Mouse (Mus musculus) 3134 (cell line): Measurements from ENCODE around the gene Pkd1.

ENCODE experiments used
- DNase-seq: peaks from one replicate; pipeline ENCODE4 v3.0.0-alpha.2; 2011; ENCODE audit warnings: low spot score; ENCODE audit not compliant: insufficient read length; ENCODE audit errors: extremely low read depth

The Pkd1 gene

GRCm38 (mm10) chr17:24597989-24598388, 48.4 kb downstream of the Pkd1 start:
- no peak for DNase-seq

- DNase-seq = no peak
Observed at GRCm38 (mm10) chr17:24600502-24600901, 50.9 kb downstream of the Pkd1 start.

GRCm38 (mm10) chr17:24603961-24604360, 54.3 kb downstream of the Pkd1 start:
- no peak for DNase-seq

DNA sequence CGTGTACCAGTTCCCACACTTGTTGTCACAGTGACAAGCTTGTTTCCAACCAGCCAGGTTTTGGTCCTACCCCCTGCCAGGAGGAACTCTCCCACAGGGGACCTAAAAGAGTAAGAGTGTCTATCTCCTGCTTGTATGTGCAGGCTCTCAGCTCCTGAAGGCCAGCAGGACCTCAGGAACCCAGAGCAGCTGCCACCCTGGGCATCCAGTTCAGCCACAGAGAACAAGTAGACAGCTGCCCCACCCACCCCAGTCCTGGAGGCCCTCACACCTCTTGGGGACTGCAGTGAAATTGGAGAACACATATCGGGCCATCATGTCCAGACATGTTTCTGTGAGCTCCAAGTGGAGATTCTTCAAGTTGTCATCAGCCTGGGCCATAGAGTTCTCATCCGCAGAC, 54.9 kb downstream of the Pkd1 start:
- DNase-seq = no peak

- DNase-seq = no peak
Observed at GRCm38 (mm10) chr17:24608370-24608769, 58.7 kb downstream of the Pkd1 start.

DNA sequence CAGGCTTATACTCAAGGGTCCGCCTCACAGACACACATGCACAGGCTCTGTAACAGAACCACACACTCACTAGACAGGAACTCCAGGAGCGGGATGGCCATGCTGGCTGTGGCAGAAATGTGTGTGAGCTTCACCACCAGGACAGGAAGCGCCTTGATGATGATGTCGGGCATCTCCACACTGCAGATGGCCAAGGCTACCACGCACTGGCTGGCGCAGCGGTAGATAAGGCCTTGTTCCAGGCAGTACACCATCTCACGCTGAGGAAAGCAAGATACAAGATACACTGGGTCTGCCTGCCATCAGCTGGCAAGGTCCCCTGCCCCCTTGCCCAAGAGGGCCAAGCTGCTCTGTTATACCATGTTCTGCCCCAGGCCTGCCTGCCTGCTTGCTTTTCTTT, 59.2 kb downstream of the Pkd1 start:
- DNase-seq = no peak

- DNase-seq = no peak
Observed at GRCm38 (mm10) chr17:24610711-24611110, 61.1 kb downstream of the Pkd1 start.

DNA sequence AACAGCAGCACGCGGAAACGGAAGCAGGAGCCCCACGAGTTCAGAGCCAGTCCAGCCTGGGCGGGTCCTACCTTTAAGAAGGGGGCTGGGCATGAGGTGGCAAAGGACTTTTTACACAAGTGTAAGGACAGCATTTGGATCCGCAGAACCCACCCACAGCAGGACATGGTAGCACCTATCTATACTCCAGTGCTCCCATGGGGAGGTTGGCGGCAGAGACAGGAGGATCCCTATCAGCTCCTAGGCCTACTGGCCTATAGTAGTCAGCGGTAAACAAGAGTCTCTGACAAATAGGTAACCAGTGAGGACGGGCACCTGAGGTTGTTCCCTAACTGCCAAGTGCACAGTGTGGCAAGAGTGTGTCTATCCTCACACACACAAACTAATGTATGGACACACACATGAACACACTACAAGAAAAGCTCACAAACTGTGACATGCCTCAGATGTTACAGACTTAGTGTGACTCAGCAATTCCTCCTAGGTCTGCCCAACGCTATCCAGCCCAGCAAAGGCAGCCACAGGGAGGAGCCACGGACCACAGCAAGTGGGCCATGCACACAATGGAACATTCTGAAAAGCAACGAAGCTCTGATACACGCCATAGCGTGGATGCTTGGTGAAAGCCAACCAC, 68.0 kb downstream of the Pkd1 start:
- peak; percentile 59 for DNase-seq

DNA sequence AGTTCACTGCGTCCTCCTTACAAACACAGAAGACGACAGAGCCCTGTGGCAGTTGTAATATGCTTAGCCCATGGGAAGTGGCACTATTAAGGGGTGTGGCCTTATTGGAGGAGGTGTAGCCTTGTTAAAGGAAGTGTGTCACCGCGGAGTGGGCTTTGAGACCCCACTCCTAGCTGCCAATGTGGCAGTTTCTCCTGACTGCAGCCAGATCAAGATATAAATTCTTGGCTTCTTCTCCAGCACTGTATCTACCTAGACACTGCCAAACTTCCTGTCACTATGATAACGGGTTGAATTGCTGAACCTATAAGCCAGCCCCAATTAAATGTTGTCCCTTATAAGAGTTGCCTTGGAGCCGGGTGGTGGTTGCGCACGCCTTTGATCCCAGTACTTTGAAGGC, 75.8 kb downstream of the Pkd1 start:
- no peak for DNase-seq

DNA sequence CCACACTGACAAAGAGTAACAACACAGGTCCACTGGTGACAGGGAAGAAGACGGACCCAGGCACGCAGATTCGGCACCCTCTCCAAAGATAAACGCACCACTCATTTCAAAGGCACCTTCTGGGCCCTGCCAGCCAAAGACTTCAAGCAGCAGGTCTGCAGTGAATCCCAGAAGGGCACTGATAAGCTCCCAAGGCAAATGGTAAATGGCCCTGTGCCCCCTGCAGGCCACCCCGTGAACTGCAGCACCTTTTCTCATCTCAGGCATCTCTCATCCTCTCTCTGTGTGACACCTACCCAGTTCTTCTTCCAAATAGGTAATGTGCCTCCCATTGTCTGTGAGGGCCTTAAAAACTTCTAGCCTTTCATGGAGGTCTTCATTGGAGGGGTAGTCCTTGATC, 79.0 kb downstream of the Pkd1 start:
- no peak for DNase-seq

GRCm38 (mm10) chr17:24630072-24630471, 80.4 kb downstream of the Pkd1 start:
- no peak for DNase-seq

- DNase-seq = peak; percentile 90
Observed at GRCm38 (mm10) chr17:24632167-24632812, 82.7 kb downstream of the Pkd1 start, which contains the start of the genes Tsc2 and Nthl1. TSS of gene Tsc2 (minus strand) at chr17:24632630. TSS of gene Nthl1 (plus strand) at chr17:24632680.

- no peak for DNase-seq
Observed at GRCm38 (mm10) chr17:24632813-24633449, 83.3 kb downstream of the Pkd1 start.

GRCm38 (mm10) chr17:24633831-24634230, 84.2 kb downstream of the Pkd1 start:
- DNase-seq = no peak

GRCm38 (mm10) chr17:24635024-24635423, 85.4 kb downstream of the Pkd1 start:
- DNase-seq = no peak

DNA sequence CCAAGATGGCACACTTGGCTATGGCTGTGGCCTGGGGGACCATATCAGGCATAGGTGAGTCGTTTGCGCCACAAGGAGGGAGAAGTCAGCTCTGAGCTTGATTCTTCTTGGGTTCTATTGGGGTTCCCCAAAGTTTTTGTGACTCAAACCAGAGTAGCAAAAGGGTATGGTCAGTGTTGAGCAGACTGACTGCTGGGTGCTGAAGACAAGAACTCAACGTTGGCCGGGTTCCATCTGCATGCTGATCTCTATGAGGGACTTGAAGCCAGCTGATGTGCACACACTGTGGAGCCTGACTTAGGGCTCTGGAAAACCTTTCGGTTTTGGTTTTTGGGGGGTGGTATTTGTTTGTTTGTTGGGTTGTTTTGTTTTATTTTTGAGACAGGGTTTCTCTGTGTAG, 86.1 kb downstream of the Pkd1 start:
- no peak for DNase-seq

- DNase-seq = no peak
Observed at GRCm38 (mm10) chr17:24636781-24637481, 87.3 kb downstream of the Pkd1 start.

DNA sequence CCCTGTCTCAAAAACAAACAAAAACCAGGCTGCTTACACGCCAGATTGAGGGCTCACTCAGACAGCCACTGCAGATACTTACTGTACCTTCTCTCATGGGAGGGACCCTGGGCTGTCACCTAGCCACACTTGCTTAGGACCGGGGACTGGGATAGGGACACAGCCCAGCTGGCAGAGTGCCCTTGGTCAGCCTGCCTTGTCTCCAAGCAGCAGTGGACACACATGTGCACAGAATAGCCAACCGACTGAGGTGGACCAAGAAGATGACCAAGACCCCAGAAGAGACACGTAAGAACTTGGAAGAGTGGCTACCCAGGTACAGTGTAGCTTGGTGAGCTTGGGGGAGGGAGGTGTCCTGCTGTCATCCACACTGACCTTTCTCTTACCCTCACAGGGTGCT, 88.6 kb downstream of the Pkd1 start:
- no peak for DNase-seq

GRCm38 (mm10) chr17:24638840-24639239, 89.2 kb downstream of the Pkd1 start:
- no peak for DNase-seq

GRCm38 (mm10) chr17:24639571-24639988, 89.9 kb downstream of the Pkd1 start:
- DNase-seq = no peak

DNA sequence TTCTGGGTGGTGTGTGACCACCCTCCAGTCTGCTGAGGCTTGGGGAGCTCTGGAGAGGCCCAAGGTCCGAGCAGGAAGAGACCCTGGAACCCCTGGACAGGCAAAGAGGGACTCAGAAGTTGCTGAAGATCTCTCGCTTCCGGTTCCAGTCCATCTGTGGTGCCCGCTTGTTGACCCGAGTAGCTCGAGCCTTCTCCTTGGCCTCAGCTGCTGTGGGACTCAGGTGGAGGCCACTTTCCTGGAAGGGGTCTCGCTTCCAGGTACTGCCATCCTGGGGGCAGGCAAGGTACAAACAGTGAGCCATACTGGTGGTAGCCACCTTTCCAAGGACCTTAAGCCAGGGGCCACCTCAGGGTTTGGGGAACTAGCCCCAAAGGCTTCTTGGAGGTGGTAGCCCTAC, 90.5 kb downstream of the Pkd1 start:
- DNase-seq = no peak
